Mouse (Mus musculus) gastrocnemius, postnatal 10 days (tissue): ENCODE results near the gene Tmem268. TPM values are rescaled to one million over a fixed set of nuclear protein-coding genes. Genes with fewer than 3 reads are reported as not detected.

Experiments
- DNase-seq: peaks from one replicate; pipeline ENCODE4 v3.0.0; 2021; ENCODE audit warnings: mixed read lengths
- total RNA-seq, 2 experiments: library from RNA; stranded (reverse); gene quantifications; 2 replicates each; pipeline ENCODE4 v1.2.3; 2021

Gene Tmem268
- total RNA-seq, 2 experiments from 2014 or later = 7.9 to 8.8 TPM

DNA sequence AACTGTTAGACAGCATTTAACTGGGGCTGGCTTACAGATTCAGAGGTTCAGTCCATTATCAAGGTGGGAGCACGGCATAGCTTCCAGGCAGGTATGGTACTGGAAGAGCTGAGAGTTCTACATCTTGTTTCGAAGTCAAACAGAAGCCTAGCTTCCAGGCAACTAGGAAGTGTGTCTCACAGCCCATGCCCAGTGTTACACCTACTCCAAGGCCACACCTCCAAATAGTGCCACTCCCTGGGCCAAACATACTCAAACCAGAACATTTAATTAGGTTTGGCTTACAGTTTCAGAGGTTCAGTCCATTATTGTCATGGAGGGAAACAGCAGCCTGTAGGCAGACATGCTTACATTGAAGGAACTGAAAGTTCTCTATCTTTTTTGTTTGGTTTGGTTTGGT is 3.5 kb upstream of the Tmem268 start:
- no peak for DNase-seq

DNA sequence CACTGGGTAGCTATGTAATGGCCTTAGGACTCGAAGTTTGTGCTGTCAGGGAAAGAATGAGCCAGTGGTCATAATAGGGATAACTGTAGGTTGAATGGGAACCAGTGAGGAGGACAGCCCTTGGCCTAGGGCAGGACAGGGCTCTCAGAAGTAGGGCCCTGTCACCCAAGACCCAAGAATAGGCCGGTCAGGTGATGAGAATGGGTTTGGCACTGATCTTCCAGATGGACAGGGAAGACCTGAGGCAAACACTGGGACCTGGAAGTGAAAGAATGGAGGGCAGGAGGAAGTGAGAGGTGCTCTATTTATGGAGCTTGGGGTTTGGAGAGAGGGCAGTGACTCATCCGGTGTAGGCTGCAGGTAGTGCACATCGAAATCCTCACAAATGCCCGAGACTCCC is 1.9 kb upstream of the Tmem268 start:
- no peak for DNase-seq

DNA sequence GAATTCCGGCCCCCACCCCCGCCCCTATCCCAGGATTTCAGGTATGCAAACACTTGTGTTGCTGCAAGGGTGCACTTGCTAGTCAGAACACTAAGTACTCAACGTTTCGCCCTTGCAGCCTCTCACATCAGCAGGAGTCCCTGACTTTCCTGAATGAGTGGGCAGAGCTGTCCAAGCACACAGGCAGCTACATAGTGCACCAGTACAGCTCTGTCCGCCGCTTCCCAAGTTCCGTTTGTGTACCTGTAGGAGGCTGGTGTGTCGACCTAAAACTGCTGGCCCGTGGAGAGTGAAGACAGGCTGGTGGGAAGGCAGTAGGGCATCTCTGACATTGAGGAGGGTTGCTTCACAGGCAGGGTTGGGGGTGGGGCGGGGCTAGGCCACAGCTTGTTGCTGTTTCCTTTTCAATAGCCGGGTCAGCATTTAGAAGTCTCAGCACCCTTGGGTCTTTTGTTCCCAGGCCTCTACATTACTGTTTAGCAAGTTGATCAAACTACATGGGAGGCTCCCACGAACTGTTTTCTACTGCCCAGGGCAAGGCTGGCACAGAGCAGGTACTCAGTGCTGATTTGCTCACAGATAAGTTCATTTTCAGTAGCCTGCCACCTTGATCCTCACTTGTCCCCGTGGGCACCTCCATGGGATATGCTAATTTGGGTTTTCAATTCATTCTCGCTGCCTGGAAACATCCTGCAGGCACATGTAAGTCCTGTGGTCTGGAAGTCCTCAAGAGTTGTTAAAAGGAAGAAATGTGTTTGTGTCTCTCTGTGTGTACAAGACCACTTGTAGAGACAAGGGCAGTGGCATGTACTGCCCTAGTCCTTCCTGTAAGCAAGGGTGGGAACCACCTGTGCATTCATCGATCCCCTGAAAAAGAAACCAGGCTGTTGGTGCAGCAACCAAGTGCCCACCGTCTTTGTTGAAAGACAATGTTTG is 1.2 kb upstream of the Tmem268 start:
- no peak for DNase-seq

DNA sequence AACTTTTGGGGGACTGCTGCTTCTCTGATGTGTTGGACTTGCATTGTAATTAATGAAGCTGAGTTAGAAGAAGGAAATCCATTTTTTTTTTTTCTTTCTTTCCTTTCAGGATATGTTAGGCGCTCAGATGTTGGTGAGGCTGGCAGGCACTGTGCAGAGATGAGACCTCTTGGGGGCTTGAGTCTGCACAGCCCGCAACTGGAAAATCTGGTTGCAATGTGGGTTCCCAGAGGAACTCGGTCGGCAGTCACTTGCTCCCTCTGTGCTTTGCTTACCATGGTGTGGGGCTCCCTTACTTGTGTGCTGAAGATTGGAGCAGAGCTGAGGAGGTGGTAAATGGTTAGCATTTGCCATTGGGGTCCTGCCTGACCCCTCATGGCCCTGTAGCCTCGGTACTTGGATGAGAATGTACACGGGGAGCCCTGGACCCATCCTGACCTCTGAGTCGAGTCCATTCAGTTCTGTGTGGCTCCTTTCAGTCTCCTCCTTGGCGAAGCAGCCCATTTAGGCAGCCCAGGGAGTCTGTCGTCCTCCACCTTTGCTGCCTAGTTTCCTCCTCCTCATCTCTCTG is 631 bp downstream of the Tmem268 start:
- no peak for DNase-seq

DNA sequence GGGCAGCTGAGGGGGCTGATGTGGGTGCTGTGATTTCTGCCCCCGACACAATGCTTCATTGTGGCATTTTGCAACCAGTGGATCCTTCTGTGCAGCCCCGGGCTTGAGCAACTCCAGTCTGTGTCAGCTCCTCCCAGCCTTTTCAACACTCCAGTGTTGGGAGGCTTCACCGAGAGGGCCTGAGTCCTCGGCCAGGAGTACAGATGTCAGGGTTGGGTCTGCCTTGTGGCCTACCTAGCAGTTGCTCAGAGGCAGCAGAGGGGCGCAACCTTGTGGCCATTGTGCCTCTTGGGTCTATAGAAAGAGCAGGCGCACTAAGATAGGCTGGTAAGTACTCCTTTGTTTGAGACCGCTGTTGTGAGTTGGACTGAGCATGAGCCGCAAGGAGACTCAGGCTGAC is 1.5 kb downstream of the Tmem268 start:
- DNase-seq = no peak

DNA sequence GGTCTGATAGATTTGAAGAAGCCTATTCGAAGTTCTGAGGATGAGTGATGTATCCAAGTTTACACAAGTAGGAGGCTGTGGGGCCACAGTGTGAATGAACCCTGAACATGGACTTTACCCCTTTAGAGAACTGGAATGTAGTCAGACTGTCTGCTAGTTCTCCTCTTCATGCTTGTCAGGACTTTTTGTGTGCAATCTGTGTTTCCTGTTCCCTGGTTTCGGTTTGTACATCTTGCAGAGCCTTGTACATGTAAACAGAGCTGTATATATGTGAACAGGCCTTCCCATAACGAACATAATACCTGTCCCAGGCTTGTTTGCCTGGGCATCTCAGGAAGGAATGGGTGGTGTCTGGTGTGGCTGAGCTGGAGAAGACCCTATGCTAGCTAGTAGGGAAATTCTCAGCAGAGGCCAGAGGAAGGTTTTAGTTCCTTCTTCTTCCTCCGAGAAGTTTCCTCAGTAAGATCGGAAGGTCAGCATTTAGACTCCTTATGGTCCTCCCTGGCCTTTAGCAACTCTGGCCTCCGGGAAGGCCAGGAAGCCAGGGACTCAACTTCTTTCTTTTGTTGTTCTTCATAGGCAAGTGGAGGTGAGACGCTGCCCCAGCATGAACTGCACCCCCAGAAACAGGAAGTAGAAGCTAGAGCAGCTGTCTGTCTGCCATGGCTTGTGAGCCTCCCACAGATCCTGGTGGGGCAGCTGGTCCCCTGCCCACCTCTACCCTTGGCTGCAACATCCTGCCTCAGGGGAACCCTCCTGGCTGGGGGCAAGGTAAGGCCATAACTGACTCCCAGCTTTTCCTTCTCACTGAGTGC is 3.5 kb downstream of the Tmem268 start:
- DNase-seq = no peak

DNA sequence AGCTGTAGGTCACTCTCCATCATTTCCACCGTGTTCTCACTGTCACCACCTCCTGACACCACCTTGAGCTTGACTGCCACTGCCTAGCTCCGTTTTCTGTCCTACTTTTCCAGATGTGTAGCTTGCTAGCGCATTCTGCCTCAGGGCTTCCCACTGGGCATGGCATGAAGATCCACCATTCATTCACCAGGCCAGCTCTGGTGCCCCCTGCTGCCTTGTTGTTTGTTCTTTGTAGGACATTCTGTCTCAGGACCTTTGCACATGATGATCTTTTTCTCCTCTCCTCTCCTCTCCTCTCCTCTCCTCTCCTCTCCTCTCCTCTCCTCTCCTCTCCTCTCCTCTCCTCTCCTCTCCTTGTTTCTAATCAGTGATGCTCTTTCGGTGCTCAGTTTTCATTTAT is 4.2 kb downstream of the Tmem268 start:
- no peak for DNase-seq

DNA sequence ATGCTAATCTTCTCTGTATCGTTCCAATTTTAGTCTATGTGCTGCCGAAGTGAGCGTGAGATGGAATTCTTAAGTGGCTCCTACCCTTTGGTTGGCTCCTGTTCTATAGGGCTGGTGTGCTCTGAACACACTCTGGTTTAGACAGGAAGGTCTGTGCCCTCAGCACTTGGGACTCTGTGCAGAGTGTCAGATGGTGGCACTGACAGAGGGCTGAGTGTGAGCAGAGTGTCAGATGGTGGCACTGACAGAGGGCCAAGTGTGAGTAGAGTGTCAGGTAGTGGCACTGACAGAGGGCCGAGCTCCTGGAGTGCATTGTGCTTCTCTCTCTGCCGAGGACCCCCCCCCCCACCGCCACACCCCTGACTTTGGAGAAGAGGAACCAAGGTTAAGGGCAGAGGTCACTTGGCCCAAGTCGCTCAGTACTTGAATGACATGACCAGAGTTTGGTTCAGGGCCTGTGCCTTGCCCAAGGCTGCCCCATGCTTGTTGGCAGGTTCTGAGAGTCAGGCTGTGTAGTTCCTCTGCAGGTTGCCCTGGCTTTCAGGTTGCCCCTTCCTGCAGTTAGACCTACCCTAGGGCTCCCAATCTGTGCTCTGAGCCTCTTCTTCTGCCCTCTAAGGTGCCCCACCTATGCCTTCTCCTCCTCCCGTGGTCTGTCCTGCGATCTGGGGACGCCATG is 9.3 kb downstream of the Tmem268 start:
- DNase-seq = no peak

DNA sequence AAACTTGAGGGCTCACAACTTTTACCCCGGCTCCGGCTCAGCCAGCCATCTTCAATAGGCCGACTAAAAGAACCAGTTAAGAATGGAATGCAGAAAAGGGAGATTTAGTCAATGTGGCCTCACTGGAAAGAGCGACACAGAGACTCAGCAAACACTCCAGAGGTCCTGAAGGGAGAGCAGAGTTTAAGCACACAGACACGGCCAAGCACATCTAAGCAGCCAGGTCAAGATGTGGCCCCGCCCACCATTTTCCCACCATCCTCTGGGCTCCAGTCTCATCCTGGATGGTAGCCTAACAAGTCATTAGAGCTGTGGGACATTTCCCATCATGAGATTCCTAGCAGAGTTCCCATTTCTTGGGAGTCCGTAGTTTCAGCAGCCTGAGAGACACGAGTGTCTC is 10.7 kb downstream of the Tmem268 start:
- DNase-seq = no peak

DNA sequence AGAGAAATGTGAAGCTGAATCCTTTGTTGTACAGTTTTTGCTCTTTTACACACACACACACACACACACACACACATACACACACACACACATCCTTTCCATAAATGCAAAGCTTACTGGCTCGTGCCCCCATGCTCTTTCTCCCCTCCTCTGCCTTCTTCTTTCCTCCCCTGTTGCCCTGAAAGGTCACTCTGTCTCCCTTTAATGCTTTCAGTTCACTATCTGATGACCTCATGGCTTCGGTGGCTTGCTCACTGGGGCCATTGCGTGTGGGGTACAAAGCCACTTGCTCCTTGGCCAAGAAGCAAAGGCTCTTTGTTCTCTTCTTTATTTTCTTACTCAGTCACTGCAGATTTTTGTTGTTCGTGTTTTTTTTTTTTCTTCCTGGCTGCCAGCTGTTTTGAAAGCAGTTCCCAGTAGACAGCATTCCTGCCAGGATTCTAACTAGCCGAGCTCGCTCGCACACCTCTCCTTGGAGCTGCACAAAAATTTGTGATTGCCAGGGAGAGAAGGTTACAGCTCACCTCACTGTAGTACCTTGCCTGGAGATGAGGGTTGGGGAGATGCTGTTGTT is 11.7 kb downstream of the Tmem268 start:
- DNase-seq = no peak

DNA sequence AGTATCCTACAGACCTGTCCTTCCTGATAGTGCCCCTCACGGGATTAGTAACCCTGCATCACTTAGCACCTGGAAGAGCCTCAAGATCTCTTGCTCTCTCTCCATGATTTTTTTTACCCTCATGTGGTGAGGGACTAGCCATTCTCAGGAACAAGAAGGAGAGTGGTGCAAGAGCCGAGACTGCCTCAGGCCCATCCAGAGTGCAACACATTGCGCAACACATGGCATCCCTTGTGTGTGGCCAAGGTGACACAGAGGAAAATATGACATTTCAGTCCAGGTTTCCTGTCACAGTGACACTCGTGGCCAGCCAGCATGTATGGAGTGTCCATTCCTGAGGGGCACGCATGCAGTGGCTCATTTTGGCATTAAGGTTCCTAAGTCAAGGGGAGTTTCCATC is 14.0 kb downstream of the Tmem268 start:
- DNase-seq = no peak

DNA sequence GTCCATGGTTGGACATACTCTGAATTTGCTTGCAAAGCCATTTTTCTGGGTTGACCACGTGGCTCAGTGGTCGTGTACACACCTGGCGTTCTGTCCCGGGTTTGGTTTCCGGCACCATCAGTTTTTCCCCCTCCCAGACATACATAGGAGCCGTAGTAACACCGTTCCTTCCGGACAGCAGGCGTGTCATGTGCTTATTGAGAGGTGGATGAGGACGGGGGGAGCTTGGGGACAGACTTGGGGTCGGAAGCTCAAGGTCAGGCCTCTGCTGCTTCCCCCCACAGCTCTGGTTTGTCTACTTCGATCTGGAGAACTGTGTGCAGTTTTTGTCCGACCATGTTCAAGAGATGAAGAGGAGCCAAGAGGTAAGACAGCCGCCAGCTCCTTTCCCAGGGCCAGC is 21.1 kb downstream of the Tmem268 start:
- no peak for DNase-seq

DNA sequence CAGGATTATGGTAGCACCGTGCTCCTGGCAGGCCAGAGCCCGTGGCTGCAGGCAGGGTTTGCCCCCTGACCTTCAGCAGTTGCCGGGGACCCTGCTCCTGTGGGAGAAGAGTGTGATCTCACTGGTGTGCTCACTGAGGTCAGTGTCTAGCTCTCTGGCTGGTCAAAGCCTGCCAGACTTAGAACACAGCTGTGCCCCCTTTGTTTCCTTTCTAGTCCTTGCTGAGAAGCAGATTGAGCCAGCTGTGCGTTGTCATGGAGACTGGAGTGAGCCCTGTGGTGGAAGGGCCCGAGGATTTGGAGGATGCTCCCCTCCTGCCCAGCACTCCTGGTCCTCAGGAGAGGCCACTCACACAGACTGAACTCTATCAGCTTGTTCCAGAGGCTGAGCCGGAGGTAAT is 21.5 kb downstream of the Tmem268 start:
- DNase-seq = no peak

DNA sequence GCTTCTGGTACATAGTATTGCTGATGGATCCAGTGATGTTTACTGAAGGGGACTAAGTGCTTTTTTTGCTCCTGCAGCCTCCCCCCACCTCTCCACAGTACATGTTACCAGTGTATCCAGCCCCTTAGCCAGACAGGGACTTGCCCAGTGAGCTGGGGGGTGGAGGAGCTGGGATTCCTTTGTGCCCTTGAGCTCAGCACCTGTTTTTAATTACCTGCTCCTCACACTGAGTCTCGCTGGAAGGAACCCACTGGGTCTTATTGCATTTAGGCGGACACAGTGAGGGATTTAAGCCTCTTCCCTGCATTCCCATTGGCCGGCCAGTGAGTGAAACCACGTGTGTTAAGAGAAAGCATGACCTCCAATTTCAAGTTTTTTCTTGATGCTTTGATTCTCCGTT is 24.0 kb downstream of the Tmem268 start:
- no peak for DNase-seq

DNA sequence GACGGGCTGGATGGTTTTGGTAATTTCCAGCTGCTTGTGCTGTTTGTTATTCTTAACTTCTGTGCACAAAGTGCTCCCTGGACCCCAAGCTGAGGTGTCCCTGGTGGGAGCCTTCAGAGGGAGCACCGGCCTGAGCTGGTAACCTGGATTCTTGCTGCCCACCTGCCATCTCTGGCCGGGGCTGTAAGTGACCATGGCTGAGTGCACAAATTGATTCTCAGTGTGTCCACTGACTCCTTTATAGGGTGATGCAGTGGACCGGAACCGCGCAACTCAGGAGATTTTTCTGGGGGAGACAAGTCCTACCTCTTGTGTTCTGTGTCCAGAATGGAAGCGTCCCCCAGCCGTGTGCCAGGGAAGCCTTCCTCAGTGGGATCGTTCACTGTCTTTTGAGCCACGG is 26.6 kb downstream of the Tmem268 start:
- no peak for DNase-seq

DNA sequence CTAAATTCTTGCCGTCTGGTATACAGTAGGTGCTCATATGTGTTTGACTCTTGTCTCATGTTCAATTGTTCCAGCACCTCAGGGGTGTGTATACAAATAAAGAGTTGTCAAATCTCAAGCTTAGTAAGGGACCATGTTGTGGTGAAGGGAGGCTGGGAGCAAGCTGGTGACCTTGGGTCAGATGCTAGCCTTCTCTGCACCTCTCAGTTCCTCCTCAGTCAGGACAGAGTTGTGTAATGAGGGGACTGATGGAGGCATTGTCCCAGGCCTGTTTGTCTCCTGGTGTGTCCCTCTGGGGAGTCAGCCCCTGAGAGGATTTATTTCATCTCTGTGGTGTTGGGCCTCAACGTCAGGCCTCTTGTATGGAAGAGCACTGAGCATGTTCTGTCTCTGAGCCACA is 27.7 kb downstream of the Tmem268 start:
- no peak for DNase-seq

DNA sequence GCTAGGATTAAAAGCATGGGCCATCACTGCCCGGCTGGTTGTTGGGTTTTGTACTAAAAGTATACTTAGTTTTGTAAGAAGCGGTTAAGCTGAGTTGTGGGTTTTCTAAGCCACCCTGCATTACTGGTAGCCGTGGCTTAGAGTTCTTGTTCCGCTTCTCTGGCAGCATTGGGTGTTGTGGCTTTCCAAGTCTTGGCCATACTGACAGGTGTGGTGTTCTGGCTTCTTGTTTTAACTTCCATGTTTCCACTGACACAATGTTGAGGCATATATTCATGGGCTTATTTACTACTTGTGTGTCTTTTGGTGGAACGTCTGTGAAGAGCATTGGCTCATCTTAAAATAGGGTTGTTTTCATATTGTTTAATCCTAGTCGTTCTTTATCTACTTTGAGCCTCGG is 31.4 kb downstream of the Tmem268 start:
- DNase-seq = no peak

DNA sequence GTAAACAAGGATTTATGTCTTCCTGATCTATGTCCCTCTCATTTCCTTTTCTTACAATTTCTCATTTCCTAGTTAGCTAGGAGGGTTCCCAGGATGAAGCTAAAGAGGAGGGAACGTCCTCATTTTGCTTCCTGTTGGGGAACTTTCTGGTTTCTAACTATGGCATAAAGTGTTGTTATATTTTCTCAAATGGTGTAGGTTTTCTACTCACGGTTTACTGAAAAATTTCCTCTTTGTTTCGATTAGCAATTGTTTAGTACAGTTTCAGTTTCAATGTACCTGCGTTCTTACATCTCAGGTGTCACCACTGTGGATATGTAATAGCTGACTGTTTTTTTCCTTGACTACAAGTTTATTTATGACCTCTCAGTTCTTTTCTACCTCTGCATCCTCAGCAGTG is 32.0 kb downstream of the Tmem268 start:
- DNase-seq = no peak

DNA sequence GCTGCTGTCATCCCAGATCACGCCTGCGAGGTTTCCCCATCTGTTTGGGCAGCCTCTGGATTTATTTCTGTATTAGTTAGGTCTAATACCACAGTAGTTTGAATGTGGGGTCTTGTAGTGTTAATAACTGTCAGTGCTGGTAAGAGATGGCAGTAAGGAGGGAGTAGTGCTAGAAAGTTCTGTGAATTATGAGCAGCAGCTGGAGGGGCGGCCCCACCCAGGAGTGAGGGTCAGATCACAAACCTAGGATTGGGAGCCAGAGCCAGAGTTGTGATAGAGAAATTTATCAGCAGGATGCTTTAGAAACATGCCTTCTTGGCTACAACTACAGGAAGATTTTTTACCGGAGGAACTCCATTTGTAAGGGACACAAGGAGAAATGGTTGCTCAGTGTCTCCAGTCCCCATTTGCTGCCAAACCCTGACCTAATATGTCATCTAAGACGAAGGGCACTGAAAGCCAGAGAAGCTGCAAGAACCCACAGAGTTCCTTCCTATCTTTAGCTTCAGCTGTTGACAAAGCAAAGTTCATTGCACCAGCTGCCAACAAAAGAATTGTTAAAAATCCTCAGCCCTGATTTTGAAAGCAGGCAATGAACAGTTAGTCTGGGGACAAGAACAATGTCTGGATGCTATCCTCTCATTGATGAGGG is 36.0 kb downstream of the Tmem268 start:
- DNase-seq = no peak

DNA sequence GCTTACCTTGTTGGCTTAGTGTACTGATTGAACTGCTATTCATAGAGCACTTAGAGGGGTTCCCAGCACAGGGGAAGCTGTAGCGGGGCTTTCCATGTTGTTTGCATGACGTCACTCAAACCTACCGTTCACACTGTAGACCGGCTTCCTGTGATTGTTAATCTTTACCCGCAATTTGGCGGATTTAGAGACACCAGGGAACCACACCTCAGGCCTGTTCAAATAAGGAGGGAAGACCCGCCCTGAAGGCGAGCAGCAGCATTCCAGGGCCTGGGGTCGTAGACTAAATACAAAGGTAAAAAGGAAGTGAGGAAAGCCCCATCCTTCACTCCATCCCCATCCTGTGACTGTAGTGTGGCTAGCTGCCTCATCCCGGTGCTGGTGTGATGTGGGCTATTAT is 36.7 kb downstream of the Tmem268 start:
- no peak for DNase-seq

DNA sequence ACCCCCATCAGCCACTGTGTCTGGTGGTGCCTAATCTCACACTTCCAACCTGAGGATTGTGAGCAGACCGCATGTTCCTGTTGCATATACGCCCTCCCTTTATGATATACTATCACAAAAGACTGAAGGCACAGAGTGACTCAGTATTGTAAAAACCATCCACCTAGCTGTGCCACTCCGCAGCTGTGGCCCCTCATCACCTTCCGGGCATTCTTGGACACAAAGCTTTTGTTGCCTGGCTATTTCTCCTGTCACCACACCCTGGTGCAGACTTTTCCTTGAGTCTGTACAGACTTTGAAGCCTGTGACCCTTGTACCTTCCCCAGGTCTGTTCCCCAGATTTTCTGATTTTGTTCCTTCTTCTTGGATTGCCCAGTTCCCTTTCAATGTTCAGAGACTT is 37.4 kb downstream of the Tmem268 start:
- DNase-seq = no peak

DNA sequence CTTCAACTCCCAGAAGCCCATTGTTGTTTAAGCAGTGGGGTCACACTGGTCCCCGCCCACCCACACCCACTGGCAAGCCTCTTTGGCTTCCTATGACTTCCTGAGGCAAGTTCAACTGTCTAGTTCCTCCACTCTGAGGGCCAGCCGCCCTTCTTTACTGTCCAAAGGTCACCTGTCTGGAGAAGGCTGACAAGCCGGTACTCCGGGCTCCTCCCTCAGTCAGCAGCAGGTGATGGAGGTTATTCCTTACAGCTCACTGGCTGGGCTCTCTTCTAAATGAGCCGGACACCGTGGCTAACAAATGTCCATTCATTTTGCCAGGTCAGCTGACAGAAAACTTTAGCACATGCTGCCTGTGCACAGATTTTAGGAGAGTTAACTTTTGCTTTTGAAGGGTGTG is 42.2 kb downstream of the Tmem268 start:
- no peak for DNase-seq
